Mouse (Mus musculus): ENCODE results near the gene Ranbp9.

Ranbp9 gene

DNA sequence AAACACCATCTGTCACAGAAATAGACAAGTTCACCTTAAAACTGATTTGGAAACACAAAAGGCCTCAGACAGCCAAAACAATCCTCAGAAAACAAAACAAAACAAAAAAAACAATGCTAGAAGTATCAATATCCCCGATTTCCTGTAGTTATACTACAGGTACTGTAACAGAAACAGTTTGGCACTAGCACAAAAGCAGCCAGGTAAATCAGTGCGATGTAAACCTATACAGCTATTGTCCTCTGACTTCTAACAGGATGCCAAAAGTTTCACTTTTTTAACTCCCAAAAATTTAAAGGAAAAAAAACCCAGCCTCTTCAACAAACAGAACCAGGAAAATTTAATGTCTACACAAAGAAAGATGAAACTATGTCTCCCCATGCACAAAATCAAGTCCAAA, 28.9 kb downstream of the Ranbp9 start:
- DNase-seq (ENCODE audit: low spot score): no peak

DNA sequence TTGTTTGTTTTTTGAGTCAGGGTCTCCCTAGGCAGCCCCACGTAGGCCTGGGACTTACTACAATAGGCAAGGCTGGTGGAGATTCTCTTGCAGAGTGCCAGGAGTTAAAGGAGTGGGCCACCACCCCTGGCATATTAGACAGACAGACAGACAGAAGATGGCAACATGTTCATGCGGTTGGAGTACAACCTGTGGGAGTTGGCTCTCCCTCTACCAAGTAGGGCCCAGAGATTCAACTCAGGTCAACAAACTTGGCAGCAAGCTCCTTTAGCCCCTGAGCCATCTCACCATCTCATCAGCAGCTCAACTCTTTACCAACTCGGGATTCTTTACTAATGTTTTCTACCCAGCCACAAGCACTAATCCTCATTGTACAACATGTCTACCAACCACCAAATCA, 30.4 kb downstream of the Ranbp9 start:
- no peak for DNase-seq (ENCODE audit: low spot score)

DNA sequence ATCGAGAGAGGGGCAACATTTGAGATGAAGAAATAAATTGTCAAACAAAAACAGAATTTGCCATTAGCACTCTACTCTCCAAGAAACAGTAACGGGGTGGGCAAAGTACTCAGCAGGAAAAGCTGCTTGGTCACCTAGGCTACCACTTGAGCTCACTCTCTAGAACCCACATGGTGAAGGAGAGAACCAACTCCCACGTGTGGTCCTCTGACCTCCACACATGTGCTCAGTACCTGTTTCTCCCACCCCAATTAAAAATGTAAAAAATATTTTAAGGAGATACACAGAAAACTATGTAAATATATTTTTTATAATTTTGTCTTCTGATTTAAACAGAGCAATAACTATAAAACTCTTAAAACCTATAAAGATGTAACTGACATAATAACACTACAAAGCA, 33.4 kb downstream of the Ranbp9 start:
- no peak for DNase-seq (ENCODE audit: low spot score)

DNA sequence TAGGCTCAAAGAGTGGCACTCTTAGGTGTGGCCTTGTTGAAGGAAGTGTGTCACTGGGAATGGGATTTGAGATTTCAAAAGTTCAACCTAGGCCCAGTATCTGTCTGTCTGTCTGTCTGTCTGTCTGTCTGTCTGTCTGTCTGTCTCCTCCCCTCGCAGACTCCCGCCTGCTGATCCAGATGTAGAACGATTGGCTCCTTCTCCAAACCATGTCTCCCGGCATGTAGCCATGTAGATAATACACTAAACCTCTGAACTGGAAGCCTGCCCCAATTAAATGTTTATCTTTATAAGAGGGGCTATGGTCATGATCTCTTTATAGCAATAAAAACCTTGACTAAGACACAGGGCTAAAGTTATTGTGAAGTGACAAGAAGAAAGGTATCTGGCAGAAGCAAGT, 35.3 kb downstream of the Ranbp9 start:
- no peak for DNase-seq (ENCODE audit: low spot score)

DNA sequence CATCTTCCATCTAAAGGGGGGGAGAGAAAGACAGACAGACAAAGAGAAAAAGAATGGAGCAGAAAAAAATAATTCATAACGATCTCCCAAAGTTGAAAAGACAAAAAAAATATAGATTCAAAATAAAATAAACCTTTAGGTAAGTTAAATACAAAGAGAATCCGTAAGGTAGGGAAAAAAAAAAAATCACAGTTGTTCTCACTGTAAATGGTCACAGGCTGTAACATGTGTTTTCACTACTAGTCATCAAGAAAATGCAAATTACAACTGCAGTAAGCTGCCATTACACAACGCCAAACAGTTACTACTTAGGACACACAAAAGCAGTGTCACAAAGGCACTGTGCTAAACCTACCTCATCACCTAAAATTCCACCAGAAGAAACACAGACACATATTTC, 36.4 kb downstream of the Ranbp9 start:
- DNase-seq (ENCODE audit: low spot score): no peak

DNA sequence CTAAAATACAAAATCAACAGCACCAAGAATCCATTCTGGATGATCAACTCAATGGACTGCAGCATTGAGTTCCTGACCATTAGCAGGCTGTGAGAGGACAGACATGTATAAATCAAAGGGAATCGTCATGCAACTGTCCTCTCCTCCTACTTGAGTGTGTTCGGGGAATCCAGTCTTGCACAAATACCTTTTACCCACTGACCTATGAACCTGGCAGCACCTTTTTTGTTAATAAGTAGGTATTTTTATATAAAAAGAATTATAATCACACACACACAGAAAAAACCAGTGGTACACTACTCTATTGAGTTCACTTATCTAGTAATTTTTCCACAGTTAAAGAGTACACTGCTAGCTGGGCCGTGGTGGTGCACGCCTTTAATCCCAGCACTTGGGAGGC, 37.4 kb downstream of the Ranbp9 start:
- no peak for DNase-seq (ENCODE audit: low spot score)

DNA sequence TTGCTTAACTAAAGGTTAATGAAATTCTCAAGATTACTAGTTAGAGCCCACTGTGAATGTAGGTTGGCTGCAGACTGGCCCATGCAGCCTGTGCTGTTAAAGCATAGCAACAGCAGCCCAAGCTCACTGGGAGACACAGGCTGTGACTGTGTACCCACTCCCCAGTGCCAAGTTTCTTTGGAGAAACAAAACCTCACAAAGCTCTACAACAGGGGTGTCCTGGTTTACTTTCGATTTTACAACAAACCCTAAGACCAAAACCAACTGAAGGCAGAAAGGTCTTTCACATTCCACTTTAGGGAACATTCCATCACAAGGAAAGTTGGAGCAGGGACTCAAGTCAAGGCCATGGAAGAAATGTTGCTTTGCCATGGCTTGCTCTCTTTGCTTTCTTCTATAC, 38.5 kb downstream of the Ranbp9 start:
- no peak for DNase-seq (ENCODE audit: low spot score)

DNA sequence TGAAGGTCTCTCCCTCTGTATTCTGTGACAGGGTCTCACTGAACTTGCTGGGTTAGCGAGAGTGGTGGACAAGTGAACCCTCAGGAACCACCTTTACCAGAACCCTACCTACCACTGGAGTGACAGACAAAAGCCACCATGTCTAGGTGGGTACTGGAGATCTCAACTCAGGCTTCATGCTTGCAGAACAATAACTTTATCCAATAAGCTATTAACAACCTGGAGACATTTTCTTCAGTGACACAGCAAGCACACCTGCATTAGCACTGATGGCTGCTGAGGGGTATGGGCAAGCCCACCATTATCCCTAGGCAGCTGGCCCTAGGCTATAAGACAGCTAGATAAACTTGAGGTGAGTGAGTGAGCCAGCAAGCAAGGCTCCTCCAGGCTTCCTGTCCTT, 40.7 kb downstream of the Ranbp9 start:
- DNase-seq (ENCODE audit: low spot score): no peak

DNA sequence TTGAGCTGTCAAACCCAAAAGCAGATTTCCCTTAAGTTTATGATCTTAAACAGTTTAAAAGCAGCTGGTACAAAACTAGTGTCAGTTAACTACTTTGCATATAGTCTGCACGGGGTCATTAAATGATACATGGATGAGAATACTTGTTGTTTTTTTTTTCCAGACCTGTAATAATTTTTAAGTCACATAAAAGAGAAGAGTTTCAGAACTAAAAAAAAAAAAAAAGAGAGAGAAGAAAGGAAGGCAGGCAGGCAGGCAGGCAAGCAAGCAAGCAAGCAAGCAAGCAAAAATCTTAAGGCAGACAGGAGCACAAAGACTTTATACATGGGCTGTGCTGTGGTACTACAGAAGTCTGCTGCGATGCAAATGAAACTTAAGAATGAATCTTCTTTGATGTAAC, 47.7 kb downstream of the Ranbp9 start:
- DNase-seq (ENCODE audit: low spot score): no peak

DNA sequence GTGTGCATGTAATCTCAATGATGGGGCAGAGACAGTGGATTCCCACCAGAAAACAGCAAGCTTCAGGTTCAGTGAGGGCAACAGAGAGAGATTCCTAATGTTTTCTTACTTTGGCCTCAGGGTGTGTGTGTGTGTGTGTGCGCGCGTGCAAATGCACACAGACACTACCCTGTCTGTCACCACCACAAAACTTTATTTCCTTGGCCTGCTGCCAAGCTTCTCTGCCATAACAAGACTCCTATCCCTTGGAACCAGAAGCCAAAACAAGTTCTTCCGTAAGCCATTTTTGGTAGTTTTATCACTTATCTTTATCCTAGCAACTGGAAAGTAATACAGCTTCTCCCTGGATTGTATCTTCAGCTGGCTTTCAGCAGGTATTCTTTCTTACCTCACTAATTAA, 52.6 kb downstream of the Ranbp9 start:
- DNase-seq (ENCODE audit: low spot score): no peak

DNA sequence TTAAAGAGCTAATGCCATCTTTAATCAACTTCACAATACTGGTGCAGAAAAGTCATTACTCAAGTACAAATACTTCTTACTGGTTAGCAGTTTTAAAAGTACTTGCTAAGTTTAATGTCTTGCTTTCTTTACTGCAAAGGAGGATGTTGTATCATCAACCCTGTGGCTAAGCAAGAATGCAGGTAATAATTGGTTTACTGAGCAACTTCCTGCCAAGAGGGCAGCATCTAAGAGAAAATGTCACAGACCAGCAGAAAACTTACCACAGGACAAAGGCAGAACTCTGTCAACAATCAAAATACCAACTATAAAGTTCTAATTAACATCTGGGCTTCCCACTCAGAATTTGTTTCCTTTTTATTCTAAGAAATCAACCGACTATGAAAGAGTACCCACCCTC, 65.8 kb downstream of the Ranbp9 start:
- DNase-seq (ENCODE audit: low spot score): no peak

DNA sequence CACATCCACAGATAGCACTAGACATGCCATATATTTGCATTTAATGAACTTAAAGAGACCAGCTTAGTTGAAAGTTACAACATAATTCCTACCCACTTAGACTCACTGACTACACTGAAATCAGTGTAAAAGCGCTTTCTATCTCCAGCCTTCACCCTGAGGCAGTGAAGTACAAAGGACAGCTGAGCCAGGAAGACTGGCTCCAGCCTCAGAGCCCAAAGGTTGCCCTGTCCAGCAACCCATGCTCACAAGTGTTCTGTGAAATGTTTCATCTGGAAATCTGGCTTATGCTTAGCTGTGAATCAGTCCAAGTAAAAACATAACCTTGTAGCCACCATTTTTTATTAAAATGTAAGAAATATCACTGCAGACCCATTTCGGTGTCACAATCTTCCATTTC, 67.5 kb downstream of the Ranbp9 start:
- DNase-seq (ENCODE audit: low spot score): no peak

DNA sequence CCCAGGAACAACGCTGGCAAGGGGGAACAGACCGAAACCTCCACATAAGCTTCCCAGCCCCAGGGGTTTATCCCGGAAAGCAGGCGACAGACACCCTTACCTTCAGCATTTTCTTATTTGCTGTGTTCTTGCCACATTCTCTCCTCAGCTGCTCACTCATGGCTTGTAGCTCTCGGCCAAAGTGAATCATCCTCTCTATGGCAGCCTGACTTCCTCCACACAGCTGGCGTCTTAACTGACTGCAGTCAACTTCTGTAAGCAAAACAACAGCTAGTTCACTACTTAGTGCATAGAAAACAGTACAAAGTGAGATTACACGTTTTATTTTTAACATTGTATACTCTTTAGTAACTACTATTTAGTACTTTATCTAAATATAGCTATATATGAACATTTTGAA, 68.8 kb downstream of the Ranbp9 start:
- no peak for DNase-seq (ENCODE audit: low spot score)

DNA sequence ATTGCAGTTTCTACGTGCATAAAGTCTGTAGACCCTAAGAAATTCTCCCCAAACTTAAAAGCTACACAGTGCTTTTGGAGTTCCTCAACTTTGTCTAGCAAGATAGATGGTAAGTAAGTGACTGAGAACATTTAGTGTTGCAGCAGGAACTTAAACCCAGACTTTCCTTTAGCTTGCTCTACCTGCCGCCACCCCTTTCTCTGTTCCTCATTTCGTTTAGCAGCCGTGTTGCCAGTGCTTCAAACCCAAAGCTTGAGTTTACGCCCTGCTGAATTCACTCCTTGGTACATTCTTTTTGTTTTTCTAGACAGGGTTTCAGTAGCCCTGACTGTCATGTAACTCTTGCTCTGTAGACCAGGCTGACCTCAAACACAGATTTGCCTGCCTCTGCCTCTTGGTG, 81.5 kb downstream of the Ranbp9 start:
- no peak for DNase-seq (ENCODE audit: low spot score)

DNA sequence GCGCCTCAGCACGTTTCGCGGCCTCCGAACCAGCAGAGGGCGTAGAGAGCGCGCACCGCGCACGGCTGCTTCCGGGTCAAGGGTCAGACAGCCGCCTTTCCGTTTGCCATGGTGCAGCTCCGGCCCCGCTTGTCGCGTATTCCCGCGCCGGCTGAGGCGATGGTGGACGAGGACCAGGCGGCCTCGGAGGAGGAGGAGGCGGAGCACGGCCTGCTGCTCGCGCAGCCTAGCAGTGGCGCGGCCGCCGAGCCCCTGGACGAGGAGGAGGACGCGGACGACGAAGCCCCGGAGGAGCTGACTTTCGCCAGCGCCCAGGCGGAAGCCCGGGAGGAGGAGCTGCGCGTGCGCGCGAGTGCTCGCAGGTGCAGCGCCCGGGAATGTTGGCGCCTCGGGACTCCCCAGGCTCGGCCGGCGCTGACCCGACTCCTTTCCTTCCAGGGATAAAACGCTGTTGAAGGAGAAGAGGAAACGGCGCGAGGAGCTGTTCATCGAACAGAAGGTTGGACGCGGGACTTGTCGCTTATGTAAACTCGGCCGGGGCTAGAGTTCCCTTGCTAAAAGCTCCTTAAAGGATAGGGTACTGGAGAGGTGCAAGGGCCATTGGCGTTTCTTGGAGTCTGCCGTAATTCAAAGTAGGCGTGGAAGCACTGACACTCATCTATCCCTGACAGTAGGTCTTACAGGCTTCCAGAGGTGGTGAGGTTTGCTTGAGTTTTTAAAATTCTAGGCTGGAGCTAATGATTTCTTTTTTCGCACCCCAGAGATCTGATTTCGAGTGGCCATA, 82.6 kb downstream of the Ranbp9 start, which contains the start of gene Nol7:
TSS of gene Nol7 (plus strand) at position 94 of the 784 bp plus-strand sequence.
- DNase-seq (ENCODE audit: low spot score): peak; percentile 93

DNA sequence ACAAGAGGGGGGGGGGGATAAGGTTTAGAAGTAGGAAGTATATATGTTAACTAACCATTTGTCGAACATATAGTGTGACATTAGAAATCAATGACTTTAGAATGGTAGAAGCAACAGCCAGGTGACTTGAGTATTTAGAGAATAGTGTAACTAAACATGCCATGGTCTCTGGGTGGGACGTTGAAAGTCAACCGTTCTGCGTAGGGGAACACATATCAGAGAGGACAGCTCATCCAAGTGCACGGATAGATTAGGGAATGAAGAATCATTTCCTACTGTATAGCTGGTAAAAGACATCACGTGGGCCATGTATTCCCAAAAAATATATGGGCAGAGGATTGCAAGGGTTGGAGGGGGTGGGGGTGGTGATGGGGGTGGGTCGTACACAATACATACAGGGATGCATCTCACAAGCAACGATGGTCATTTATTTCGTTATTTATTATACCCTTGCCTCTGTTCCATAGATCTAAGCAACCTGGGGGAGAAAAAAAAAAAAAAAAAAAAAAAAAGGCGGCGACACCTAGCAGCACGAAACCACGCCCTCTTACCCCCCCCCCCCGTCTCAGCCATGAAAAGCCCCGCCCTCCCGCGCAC, 83.3 kb downstream of the Ranbp9 start:
- no peak for DNase-seq (ENCODE audit: low spot score)

DNA sequence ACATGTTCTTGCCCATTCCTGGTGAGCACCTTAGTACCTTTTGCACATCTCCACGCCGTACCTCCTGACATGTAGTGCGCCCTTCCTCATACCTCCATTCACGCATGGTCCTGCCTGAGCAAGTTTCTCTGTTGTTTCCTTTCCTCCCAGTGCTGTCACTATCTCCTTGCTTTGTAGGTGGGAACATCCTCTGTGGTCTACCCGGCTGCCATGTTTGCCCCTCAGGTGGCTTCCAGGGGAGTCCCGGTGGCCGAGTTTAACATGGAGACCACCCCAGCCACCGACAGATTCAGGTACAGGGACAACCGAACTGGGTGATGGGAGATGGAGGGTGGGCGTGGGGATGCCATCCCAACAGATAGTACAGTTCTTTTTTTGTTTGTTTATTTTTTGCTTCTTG, 95.8 kb downstream of the Ranbp9 start:
- no peak for DNase-seq (ENCODE audit: low spot score)

DNA sequence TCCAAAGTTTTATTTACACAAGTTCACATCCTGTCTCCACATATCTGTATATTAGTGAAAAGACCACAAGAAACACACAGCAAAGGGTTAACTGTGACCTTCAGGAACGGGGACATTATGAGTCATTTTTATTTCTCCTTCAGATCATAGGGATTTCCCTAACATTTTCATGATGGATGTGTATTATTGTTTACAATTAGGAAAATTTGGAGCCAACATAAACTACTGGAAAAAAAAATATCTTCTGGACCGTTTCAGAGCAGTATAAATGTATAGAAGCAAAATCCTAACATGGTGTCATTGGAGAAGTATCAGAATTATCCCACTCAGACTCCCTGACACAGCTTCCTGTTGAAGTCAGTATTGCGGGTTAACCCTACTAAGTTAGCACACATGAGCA, 101.1 kb downstream of the Ranbp9 start:
- DNase-seq (ENCODE audit: low spot score): no peak

DNA sequence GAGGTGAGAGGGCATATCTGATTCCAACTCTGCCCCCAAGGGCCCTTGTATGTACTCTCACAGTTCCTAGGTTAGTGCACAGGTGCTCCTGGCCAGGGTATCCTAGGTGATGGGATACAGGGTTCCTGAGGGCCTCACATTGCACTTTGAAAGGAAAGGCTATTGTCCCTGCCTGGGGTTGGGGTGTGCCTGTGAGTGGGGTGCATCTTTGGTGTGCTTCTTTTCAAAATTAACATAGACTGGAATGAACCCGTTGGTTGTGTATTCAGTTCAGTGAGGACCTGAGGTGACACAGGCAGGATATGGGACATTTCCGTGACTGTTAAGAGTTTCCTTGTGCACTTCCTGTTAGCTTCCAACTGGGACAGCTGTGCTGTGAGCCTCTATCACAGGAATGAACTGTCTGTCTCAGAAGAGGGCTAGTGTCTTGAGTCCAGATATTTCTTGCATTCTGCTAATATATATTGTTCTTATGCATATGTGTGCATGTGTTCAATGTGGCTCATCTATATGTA, 106.1 kb downstream of the Ranbp9 start:
- DNase-seq (ENCODE audit: low spot score): no peak

DNA sequence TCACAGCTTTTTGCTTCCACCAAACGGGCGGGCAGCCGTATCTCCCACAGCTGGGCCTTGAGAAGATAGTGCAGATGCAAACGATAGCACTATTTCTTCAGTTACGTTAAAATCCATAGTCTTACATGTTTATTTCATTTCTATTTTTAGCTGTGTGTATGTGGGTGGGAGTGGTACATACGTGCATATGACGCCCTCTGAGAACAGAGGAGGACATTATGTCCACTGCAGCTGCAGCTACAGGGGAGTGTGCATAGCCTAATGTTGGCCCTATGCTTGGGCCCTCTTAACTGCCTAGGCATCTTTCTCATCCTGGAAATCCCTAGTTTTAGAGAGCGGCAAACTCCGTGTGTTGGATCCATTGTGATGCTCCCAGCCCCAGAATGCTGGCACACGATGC, 106.9 kb downstream of the Ranbp9 start:
- no peak for DNase-seq (ENCODE audit: low spot score)

DNA sequence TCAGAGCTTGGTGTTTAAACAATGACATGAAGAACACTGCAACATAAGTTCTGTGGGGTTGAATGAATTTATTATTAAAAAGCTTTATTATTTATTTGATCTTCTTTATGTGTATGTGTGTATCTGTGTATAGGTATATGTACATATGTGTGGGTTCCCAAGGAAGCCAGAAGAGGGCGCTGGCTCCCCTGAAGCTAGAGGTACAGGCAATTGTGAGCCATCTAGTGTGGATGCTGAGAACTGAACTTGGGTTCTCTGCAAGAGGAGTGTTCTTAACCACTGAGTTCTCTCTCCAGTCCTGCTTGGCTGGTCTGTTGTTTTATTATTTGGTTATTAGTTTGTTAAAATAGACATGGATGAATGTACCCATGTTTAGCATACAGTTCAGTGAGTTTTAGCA, 108.2 kb downstream of the Ranbp9 start:
- no peak for DNase-seq (ENCODE audit: low spot score)

DNA sequence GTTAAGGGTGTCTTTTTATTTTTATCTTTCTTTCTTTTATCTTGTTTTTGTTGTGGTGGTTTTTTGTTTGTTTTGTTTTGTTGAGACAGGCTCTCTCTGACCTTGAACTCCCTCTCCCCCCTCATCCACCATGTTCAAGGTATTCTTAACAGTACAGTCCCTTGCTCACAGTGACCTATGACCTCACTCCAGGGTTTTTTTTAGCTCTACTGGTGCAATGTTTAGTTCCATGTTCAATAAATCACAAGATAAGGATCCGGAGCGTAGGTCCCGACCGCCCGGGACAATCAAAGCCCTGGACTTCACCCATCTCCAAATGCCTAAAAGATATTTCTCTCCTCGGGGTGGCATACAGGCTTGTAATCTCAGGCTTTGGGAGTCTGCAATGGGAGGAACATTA, 111.0 kb downstream of the Ranbp9 start:
- no peak for DNase-seq (ENCODE audit: low spot score)

DNA sequence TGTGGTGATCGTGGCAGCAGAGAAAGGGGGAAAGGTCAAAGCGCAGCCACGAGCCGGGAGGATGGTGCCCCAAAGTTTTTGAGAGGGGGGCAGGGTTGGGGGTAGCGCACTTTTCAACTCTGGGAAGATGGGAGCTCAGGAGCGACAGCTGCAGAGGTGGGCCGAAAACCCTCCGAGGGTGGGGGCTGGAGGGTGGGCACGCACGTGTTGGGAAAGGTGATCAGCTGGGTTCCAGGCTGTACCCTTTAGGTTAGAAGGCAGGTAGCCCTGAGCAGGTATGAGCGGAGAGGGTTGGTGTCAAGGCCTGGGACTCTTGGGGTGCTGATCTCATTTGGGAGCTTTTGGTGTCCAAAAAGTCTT, 115.3 kb downstream of the Ranbp9 start:
- no peak for DNase-seq (ENCODE audit: low spot score)
